Mouse (Mus musculus): ENCODE data around the gene Aebp1.

Gene Aebp1

GRCm38 (mm10) chr11:5861678-5862393 lies at the start of gene Aebp1:
Aebp1 (plus strand) TSS chr11:5861947.
- DNase-seq (ENCODE audit: low spot score in 2 of 2), result peak; percentile 77 to 83

DNA sequence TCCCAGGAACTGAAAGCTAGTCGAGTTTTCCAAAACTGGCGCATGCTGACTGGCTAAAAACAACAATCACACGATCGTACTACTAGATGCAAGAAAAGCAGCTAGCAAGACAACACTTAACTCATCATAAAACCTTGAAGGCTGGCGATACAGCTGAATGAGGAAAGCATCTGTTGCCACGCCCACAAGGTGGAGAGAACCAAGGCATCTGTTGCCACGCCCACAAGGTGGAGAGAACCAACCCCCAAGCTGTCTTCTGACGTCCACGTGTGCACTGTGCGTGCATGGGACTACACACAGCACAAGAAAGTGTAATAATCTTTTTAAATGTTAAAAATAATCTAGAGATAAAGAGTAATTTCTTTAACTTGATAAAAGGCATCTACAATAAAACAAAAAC lies 48.4 kb upstream of the Aebp1 start:
- no peak for DNase-seq (ENCODE audit: low spot score in 2 of 2)

DNA sequence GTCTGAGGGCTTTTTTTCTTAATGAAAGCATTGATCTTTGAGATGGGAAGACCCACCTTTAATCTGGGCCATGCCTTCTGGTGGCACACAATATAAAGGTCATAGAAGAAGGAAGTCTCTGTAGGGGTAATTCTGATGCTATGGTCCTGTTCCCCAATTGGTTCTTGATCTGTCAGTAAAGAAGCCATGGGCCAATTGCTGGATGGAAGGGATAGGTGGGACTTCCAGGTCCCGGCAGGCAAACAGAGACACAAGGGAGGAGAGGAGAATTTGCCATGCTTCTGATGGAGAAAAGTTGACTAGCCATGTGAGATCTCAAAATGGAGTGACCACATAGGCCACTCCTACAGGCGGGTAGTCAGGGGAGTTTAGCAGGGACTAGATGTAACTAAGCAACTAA lies 42.5 kb upstream of the Aebp1 start:
- no peak for DNase-seq (ENCODE audit: low spot score in 2 of 2)

- DNase-seq (ENCODE audit: low spot score in 2 of 2), result no peak
Observed at GRCm38 (mm10) chr11:5825432-5825831, 36.3 kb upstream of the Aebp1 start.

DNA sequence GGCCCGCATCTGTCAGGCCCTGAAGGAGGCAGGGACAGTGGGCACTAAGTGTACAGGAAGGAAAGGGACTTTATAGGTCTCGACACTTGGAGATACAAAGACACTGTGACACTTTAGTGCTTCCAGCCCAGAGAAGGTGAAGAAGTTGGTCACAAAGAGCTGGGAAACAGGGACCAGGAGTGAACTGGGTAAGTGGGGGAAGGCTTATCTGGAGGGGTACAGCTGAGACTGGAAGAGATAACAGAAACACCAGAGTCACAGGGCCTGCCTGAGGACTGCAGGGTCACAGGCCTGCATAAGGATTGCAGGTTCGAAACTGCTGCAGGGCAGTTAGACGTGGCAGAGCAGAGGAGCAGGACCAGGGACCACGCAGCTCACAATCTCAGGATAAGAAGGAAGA lies 33.8 kb upstream of the Aebp1 start:
- DNase-seq (ENCODE audit: low spot score in 2 of 2), result no peak

- DNase-seq (ENCODE audit: low spot score in 2 of 2), result no peak
Observed at GRCm38 (mm10) chr11:5828509-5829191, 33.1 kb upstream of the Aebp1 start.

DNA sequence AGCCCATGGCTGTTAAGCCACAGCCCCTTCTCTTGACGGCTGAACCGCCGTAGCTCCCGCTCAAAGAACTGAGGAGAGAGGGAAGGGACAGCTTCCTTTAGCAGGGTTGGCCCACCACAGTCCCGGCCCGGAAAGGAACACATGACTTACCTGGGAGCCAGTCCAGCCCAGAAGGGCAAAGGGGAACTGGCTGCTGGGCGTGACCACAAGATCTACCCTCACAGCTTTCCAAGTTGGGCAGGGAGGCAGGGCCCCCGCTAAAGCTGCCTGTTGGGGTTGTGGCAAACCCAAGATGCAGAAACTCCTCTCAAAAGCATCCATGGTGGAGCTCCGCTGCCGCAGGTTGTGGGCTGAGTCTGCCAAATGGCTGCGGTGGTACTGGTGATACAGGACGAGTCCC lies 32.4 kb upstream of the Aebp1 start:
- DNase-seq (ENCODE audit: low spot score in 2 of 2), result no peak

DNA sequence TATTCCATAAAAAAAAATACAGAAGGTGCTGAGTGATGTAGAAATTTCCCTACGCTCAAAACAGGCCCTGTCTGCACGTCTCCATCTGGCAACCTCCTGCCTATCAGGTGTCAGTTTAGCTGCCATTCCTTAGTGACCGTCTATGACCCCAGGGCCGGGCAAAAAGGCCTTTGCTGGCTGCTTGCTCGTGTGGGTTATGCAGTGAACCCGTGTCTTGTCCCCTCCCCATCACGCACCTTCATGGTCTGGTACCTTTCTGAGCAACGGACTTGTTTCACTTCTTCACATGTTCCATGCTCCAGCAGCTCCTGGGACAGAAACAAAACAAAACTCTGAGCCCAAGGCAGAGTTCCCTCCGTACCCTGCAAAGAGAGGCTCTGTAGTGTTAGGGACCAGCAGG lies 27.2 kb upstream of the Aebp1 start:
- no peak for DNase-seq (ENCODE audit: low spot score in 2 of 2)

GRCm38 (mm10) chr11:5835057-5835456 lies 26.7 kb upstream of the Aebp1 start:
- DNase-seq (ENCODE audit: low spot score in 2 of 2), result no peak

GRCm38 (mm10) chr11:5836126-5836525 lies 25.6 kb upstream of the Aebp1 start:
- DNase-seq (ENCODE audit: low spot score in 2 of 2), result no peak

DNA sequence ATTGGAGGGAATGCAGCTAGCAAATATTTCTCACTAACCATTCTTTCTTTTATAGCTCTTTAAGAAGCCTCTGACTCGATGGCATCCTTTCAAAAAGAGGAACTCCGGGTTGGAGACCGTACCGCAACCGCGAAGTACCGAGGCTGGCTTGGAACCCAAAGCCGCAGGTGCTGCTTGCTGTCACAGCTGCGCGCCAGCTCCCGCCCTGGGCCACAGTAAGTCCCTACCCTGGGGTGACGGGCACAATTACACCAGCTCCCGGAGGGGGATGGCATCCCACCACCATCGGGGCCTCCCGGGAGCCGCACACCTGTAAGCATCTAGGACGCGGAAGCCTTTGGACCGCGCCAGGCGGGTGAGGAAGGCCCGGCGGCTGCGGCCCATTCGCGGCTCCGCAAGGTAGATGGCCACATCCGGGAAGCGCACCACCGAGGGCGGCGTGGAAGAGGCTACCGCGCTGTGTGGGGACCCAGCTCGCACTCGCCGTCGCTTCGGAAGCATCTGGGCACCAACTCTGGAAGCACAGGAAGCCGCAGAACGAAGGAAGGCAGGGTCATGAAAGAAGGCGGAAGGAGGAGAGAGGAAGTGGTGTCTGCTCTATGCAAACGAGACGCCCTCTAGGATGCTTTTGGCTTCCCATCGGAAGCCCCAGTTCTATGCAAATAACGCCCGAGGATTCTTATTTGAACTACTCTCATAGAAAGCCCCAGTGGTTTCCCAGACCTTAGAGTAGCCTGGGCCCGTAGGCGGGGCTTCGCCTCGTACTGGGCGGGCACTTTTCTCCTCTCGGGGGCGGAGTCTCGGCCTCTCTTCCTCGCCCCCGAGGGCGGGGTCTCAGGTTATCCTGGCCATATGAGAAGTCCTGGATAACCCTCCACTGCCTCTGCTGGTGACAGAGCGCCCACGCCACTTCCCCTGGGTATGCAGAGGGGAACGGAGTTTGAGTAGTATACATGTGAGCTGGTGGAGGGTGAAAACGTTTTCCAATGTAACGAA lies 24.2 kb upstream of the Aebp1 start, which contains the start of gene Polm:
Gene Polm, minus strand, starts transcription at position 766 of the 996 bp plus-strand sequence.
- DNase-seq (ENCODE audit: low spot score in 2 of 2), result peak; percentile 93

DNA sequence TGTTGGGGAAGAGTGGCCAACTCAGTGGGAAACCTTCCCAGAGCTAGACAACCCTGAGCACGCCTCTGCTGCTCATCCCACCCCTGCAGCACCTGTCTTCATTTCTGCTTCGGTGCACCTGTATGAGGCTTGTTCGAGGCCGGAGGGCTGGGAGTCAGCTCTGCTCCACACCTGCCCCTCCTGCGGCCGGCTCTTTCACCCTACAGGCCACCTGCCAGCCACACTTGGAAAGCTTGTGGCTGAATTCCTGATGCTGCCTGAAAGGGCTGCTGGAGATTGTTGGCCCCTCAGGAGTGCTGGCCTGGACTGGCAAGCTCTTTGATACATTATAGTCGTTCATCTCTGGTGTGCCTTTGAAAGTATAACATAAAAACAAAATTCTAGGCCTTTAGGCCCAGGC lies 21.4 kb upstream of the Aebp1 start:
- DNase-seq (ENCODE audit: low spot score in 2 of 2), result no peak

DNA sequence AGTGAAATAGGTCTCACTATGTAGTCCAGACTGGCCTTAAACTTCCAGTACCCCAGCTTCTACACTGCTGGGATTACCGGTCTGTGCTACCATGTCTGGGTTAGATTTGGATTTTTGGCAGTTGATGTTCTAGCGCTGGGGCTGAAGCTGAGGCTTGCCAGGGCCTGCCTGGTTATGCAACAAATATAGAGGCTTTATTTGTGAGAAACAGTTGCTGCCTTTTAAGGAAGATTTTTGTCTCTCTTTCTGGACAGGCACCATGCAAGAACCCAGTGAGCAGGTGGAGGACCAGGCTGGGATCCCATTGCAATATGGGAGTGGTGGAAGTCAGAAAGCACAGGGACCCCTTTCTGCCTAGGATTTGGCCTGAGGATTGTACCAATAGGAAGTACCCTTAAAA lies 20.0 kb upstream of the Aebp1 start:
- DNase-seq (ENCODE audit: low spot score in 2 of 2), result no peak

DNA sequence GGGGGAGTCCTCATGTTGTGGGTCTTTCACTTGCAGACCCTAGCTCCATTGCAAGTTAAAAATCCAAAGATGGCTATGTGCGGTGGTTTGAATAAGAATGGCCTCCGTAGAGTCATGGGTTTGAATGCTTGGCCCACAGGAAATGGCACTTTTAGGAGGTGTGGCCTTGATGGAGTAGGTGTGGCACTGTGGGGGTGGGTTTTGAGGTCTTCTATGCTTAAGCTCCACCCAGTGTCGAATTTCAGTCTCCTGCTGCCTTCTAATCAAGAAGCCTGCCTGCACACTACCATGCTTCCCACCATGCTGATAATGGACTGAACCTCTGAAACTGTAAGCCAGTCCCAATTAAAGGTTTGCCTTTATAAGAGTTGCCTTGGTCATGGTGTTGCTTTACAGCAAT lies 18.6 kb upstream of the Aebp1 start:
- no peak for DNase-seq (ENCODE audit: low spot score in 2 of 2)

DNA sequence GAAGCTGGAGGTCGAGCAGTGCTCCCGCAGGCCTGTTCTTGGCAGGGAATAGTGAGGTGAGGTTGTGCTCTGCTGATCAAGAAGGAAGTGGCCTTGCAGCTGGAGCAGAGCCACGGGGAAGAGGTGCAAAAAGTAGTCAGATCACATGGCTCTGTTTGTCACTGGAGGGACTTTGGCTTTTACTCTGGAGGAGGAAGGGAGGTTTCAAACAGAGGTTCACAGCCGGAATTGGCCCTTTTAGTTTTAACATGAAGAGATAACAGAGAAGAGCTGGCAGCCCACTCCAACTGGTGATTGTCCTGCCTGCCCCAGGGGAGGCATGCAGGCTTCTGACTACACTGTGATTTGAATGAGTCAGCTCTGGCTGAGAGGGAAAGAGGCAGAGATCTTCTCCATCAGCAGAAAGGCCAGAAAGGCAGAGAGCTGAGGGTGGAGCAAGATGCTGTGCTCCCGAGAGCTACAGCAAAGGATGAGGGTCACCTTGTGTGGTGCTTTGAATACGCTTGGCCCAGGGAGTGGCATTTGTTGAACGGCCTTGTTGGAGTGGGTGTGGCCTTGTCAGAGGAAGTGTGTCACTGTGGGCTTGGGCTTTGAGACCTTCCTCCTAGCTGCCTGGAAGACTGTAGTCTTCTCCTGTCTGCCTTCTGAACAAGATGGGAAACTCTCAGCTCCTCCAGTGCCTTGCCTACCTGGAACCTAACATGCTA lies 15.0 kb upstream of the Aebp1 start:
- no peak for DNase-seq (ENCODE audit: low spot score in 2 of 2)

- DNase-seq (ENCODE audit: low spot score in 2 of 2), result no peak
Observed at GRCm38 (mm10) chr11:5848741-5849140, 13.0 kb upstream of the Aebp1 start.

- DNase-seq (ENCODE audit: low spot score in 2 of 2), result no peak
Observed at GRCm38 (mm10) chr11:5849316-5849715, 12.4 kb upstream of the Aebp1 start.

- no peak for DNase-seq (ENCODE audit: low spot score in 2 of 2)
Observed at GRCm38 (mm10) chr11:5850452-5850851, 11.3 kb upstream of the Aebp1 start.

DNA sequence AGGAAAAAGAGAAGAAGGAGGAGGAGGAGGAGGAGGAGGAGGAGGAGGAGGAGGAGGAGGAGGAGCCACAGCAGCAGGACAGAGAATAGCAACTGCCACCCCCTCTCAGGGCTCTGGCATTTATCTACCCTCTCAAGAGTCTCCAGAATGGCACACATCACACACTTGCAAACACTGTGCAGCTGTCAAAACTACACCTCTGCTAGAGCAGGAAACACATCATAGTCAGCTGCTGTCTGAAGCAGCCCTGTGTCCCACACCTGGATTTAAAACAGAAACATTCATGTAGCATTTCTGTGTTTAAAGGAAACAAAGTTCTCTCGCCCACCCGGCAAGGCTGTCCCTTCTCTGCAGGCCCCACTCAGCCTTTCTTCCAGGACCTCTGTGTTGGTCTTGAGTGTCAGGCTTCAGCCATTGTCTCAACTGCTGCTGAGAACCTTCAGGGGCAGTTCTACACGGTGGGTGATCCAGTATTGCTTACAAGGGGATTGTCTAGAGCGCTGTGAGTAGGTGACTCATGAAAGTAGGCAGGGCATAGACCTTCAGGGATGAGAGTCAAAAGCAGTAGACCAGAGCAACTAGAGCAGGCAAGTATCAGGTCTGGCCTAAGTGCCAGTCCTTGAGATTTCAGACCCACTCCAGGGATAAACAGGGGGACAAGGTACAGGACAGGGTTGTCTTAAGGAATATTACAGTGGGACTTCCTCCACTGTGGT lies 10.6 kb upstream of the Aebp1 start:
- no peak for DNase-seq (ENCODE audit: low spot score in 2 of 2)

GRCm38 (mm10) chr11:5852314-5852713 lies 9.4 kb upstream of the Aebp1 start:
- DNase-seq (ENCODE audit: low spot score in 2 of 2), result no peak

GRCm38 (mm10) chr11:5855481-5855880 lies 6.3 kb upstream of the Aebp1 start:
- no peak for DNase-seq (ENCODE audit: low spot score in 2 of 2)

Measured in urinary bladder, postnatal 4 days (tissue).